Mouse (Mus musculus) Patski (cell line): ENCODE results near the gene BC052040. TPM values are rescaled to one million over a fixed set of nuclear protein-coding genes. Genes with fewer than 3 reads are reported as not detected.

Source experiments
- ATAC-seq: fragments of 100-300 bp; one replicate; pipeline ENCODE4 v1.8.0; 2021
- CTCF ChIA-PET: fragments of 350-600 bp; sonication (Branson Sonifier 250); formaldehyde crosslinking; loops from one replicate; lab custom pipeline; 2022; ENCODE audit warnings: inconsistent platforms; lab: Charles Lee
- POLR2A ChIA-PET: fragments of 350-600 bp; sonication (Branson Sonifier 250); formaldehyde crosslinking; loops from one replicate; lab custom pipeline; 2022; ENCODE audit warnings: antibody characterized with exemption, inconsistent platforms; lab: Charles Lee
- DNase-seq: peaks from one replicate; pipeline ENCODE4 v3.0.0-alpha.2; 2011; ENCODE audit warnings: low read depth, low spot score
- H3K27me3 ChIP-seq: fragments of 371-371 bp; one replicate; pipeline ENCODE4 v1.5.1; 2021
- CTCF ChIP-seq: fragments of 100-300 bp; IDR thresholded peaks from one replicate; pipeline ENCODE4 v1.5.1; 2021
- in situ Hi-C: fragments of 300-500 bp; cut with MboI; formaldehyde crosslinking; loops from 3 replicates; pipeline ENCODE4 v1.11.1; 2018; ENCODE audit warnings: low pct_unique_long_range_greater_than_20kb, mixed read lengths
- polyA plus RNA-seq: library from polyadenylated mRNA; unstranded; gene quantifications from one replicate; pipeline ENCODE4 v1.2.3, GENCODE M21; 2021

The BC052040 gene
- polyA plus RNA-seq, 1 experiment from 2014 or later, result 14.8 TPM

- DNase-seq, result no peak
- no peaks in the 10 kb centered on the region for H3K27me3 ChIP-seq
- no peak for ATAC-seq
- TF ChIP-seq CTCF, result no peak
- in situ Hi-C loops, result no loop called here
- CTCF ChIA-PET, result interaction anchor here (1.9 kb wide), 1 partner anchor 8 kb away, joined by 5 read pairs; no protein-coding TSS in a partner anchor
- POLR2A ChIA-PET, result no interaction called here
Observed at GRCm38 (mm10) chr2:115694386-115694785, 112.9 kb downstream of the BC052040 start.

GRCm38 (mm10) chr2:115699032-115699431, 117.5 kb downstream of the BC052040 start:
- ChIA-PET CTCF (no interaction called here), POLR2A (interaction anchor here (0.6 kb wide), 1 partner anchor 380 kb away, joined by 3 read pairs; no protein-coding TSS in a partner anchor)
- DNase-seq, result no peak
- ATAC-seq, result no peak
- TF ChIP-seq CTCF, result no peak
- no peaks in the 10 kb centered on the region for H3K27me3 ChIP-seq
- in situ Hi-C loops, result no loop called here

GRCm38 (mm10) chr2:115702610-115703009, 121.1 kb downstream of the BC052040 start:
- ATAC-seq (no peak), DNase-seq (no peak)
- ChIA-PET CTCF (interaction anchor here (1.3 to 2.0 kb wide), 3 partner anchors 9 to 14 kb away, joined by 5 to 7 read pairs (median 5); no protein-coding TSS in a partner anchor), POLR2A (no interaction called here)
- TF ChIP-seq CTCF, result no peak
- in situ Hi-C loops, result no loop called here
- H3K27me3 ChIP-seq, result no peaks in the 10 kb centered on the region

- ChIA-PET POLR2A (interaction anchor here (0.5 to 0.7 kb wide), 2 partner anchors 260 to 359 kb away, joined by 3 to 4 read pairs; no protein-coding TSS in a partner anchor), CTCF (no interaction called here)
- no peak for ATAC-seq
- in situ Hi-C loops, result no loop called here
- DNase-seq, result no peak
- TF ChIP-seq CTCF, result no peak
- H3K27me3 ChIP-seq, result no peaks in the 10 kb centered on the region
Observed at GRCm38 (mm10) chr2:115717535-115717934, 136.0 kb downstream of the BC052040 start.

- ATAC-seq, result no peak
- POLR2A ChIA-PET, result interaction anchor here (0.7 kb wide), 1 partner anchor 260 kb away, joined by 4 read pairs; no protein-coding TSS in a partner anchor
- CTCF ChIA-PET, result no interaction called here
- in situ Hi-C loops, result no loop called here
- TF ChIP-seq CTCF, result no peak
- H3K27me3 ChIP-seq, result no peaks in the 10 kb centered on the region
- no peak for DNase-seq
Observed at GRCm38 (mm10) chr2:115717980-115718379, 136.5 kb downstream of the BC052040 start.

GRCm38 (mm10) chr2:115723452-115723851, 141.9 kb downstream of the BC052040 start:
- DNase-seq (peak; percentile 59), ATAC-seq (peak; percentile 35)
- in situ Hi-C loops, result no loop called here
- no peak for TF ChIP-seq CTCF
- CTCF ChIA-PET, result interaction anchor here (1.1 to 1.4 kb wide), 3 partner anchors 9 to 25 kb away, joined by 3 to 5 read pairs (median 3); no protein-coding TSS in a partner anchor
- no peaks in the 10 kb centered on the region for H3K27me3 ChIP-seq
- POLR2A ChIA-PET, result no interaction called here

GRCm38 (mm10) chr2:115724216-115724615, 142.7 kb downstream of the BC052040 start:
- CTCF ChIA-PET, result interaction anchor here (1.4 kb wide), 1 partner anchor 8 kb away, joined by 3 read pairs; no protein-coding TSS in a partner anchor
- H3K27me3 ChIP-seq, result no peaks in the 10 kb centered on the region
- POLR2A ChIA-PET, result no interaction called here
- TF ChIP-seq CTCF, result no peak
- DNase-seq (no peak), ATAC-seq (no peak)
- in situ Hi-C loops, result no loop called here

- in situ Hi-C loops, result no loop called here
- no peak for DNase-seq
Observed at GRCm38 (mm10) chr2:115724726-115725125, 143.2 kb downstream of the BC052040 start.

GRCm38 (mm10) chr2:115725503-115725902, 144.0 kb downstream of the BC052040 start:
- ChIA-PET POLR2A (interaction anchor here (0.7 kb wide), 1 partner anchor 731 kb away, joined by 3 read pairs; no protein-coding TSS in a partner anchor), CTCF (interaction anchor here (1.0 kb wide), 1 partner anchor 9 kb away, joined by 4 read pairs; no protein-coding TSS in a partner anchor)
- no peak for DNase-seq
- H3K27me3 ChIP-seq, result no peaks in the 10 kb centered on the region
- in situ Hi-C loops, result no loop called here
- no peak for TF ChIP-seq CTCF
- ATAC-seq, result no peak

More at GRCm38 (mm10) chr2:115724726-115725125, 143.2 kb downstream of the BC052040 start:
- no peak for ATAC-seq
- ChIA-PET POLR2A (interaction anchor here (0.7 kb wide), 1 partner anchor 731 kb away, joined by 3 read pairs; no protein-coding TSS in a partner anchor), CTCF (interaction anchor here (1.4 kb wide), 1 partner anchor 8 kb away, joined by 3 read pairs; no protein-coding TSS in a partner anchor)
- no peaks in the 10 kb centered on the region for H3K27me3 ChIP-seq
- TF ChIP-seq CTCF, result no peak

- POLR2A ChIA-PET, result no interaction called here
- in situ Hi-C loops, result no loop called here
- CTCF ChIA-PET, result interaction anchor here (1.0 to 1.4 kb wide), 2 partner anchors 8 to 16 kb away, joined by 4 to 5 read pairs; no protein-coding TSS in a partner anchor
- no peaks in the 10 kb centered on the region for H3K27me3 ChIP-seq
- ATAC-seq (no peak), DNase-seq (no peak)
- TF ChIP-seq CTCF, result no peak
Observed at GRCm38 (mm10) chr2:115725926-115726325, 144.4 kb downstream of the BC052040 start.

GRCm38 (mm10) chr2:115726806-115727205, 145.3 kb downstream of the BC052040 start:
- no peak for TF ChIP-seq CTCF
- POLR2A ChIA-PET, result no interaction called here
- in situ Hi-C loops, result no loop called here
- no peak for ATAC-seq
- CTCF ChIA-PET, result interaction anchor here (1.4 kb wide), 1 partner anchor 15 kb away, joined by 5 read pairs; no protein-coding TSS in a partner anchor
- DNase-seq, result no peak
- H3K27me3 ChIP-seq, result no peaks in the 10 kb centered on the region
